Mouse (Mus musculus): ENCODE data around the gene Pdlim3.
A peak's percentile ranks its signal among the peaks of the same experiment; 100 is the strongest.
"Not testable (repeated sequence)": the region's sequence is repeated elsewhere in the genome, so short reads cannot be mapped to it uniquely, and the experiment has no call there.

Pdlim3 gene

GRCm38 (mm10) chr8:45885202-45885685, at the start of gene Pdlim3:
TSS of gene Pdlim3 (plus strand) at chr8:45885461.
- DNase-seq (ENCODE audit: extremely low read depth, insufficient read length, low spot score): no peak

- DNase-seq (ENCODE audit: extremely low read depth, insufficient read length, low spot score): no peak
These were observed 42.0 kb upstream of the Pdlim3 start for GRCm38 (mm10) chr8:45843306-45843705.

- DNase-seq (ENCODE audit: extremely low read depth, insufficient read length, low spot score): no peak
These were observed 41.0 kb upstream of the Pdlim3 start for GRCm38 (mm10) chr8:45844097-45844885.

- no peak for DNase-seq (ENCODE audit: extremely low read depth, insufficient read length, low spot score)
These were observed 40.3 kb upstream of the Pdlim3 start for GRCm38 (mm10) chr8:45844911-45845481.

GRCm38 (mm10) chr8:45845906-45846305, 39.4 kb upstream of the Pdlim3 start:
- no peak for DNase-seq (ENCODE audit: extremely low read depth, insufficient read length, low spot score)

GRCm38 (mm10) chr8:45855118-45855517, 30.1 kb upstream of the Pdlim3 start:
- no peak for DNase-seq (ENCODE audit: extremely low read depth, insufficient read length, low spot score)

- DNase-seq (ENCODE audit: extremely low read depth, insufficient read length, low spot score): no peak
These were observed 27.5 kb upstream of the Pdlim3 start for GRCm38 (mm10) chr8:45857734-45858133.

- no peak for DNase-seq (ENCODE audit: extremely low read depth, insufficient read length, low spot score)
These were observed 26.9 kb upstream of the Pdlim3 start for GRCm38 (mm10) chr8:45858391-45858790.

- DNase-seq (ENCODE audit: extremely low read depth, insufficient read length, low spot score): not testable (repeated sequence)
These were observed 13.7 kb upstream of the Pdlim3 start for GRCm38 (mm10) chr8:45871587-45871986.

- DNase-seq (ENCODE audit: extremely low read depth, insufficient read length, low spot score): no peak
These were observed 13.2 kb upstream of the Pdlim3 start for GRCm38 (mm10) chr8:45872077-45872476.

GRCm38 (mm10) chr8:45874945-45875626, 10.2 kb upstream of the Pdlim3 start:
- peak; percentile 19 for DNase-seq (ENCODE audit: extremely low read depth, insufficient read length, low spot score)

- no peak for DNase-seq (ENCODE audit: extremely low read depth, insufficient read length, low spot score)
These were observed 8.9 kb upstream of the Pdlim3 start for GRCm38 (mm10) chr8:45876397-45876796.

- DNase-seq (ENCODE audit: extremely low read depth, insufficient read length, low spot score): no peak
These were observed 7.6 kb upstream of the Pdlim3 start for GRCm38 (mm10) chr8:45877680-45878079.

- no peak for DNase-seq (ENCODE audit: extremely low read depth, insufficient read length, low spot score)
These were observed 4.8 kb upstream of the Pdlim3 start for GRCm38 (mm10) chr8:45880457-45880856.

- no peak for DNase-seq (ENCODE audit: extremely low read depth, insufficient read length, low spot score)
These were observed 3.5 kb upstream of the Pdlim3 start for GRCm38 (mm10) chr8:45881726-45882125.

- no peak for DNase-seq (ENCODE audit: extremely low read depth, insufficient read length, low spot score)
These were observed 1.5 kb upstream of the Pdlim3 start for GRCm38 (mm10) chr8:45883793-45884192.

- no peak for DNase-seq (ENCODE audit: extremely low read depth, insufficient read length, low spot score)
These were observed 709 bp upstream of the Pdlim3 start for GRCm38 (mm10) chr8:45884552-45884951.

- no peak for DNase-seq (ENCODE audit: extremely low read depth, insufficient read length, low spot score)
These were observed 514 bp downstream of the Pdlim3 start for GRCm38 (mm10) chr8:45885775-45886174.

- no peak for DNase-seq (ENCODE audit: extremely low read depth, insufficient read length, low spot score)
These were observed 4.5 kb downstream of the Pdlim3 start for GRCm38 (mm10) chr8:45889737-45890136.

- DNase-seq (ENCODE audit: extremely low read depth, insufficient read length, low spot score): no peak
These were observed 11.3 kb downstream of the Pdlim3 start for GRCm38 (mm10) chr8:45896590-45896989.

- no peak for DNase-seq (ENCODE audit: extremely low read depth, insufficient read length, low spot score)
These were observed 14.5 kb downstream of the Pdlim3 start for GRCm38 (mm10) chr8:45899783-45900182.

GRCm38 (mm10) chr8:45901626-45902025, 16.4 kb downstream of the Pdlim3 start:
- no peak for DNase-seq (ENCODE audit: extremely low read depth, insufficient read length, low spot score)

All from 3134 (cell line).